Mouse (Mus musculus) CD4-positive, CD25-positive, alpha-beta regulatory T cell, adult 2 months (primary cell): Measurements from ENCODE around the gene Mrps6.
A peak's percentile ranks its signal among the peaks of the same experiment; 100 is the strongest.

Source experiments
- DNase-seq: peaks from one replicate; pipeline ENCODE4 v3.0.0-alpha.2; 2012; ENCODE audit warnings: low read depth, low spot score

The Mrps6 gene

DNA sequence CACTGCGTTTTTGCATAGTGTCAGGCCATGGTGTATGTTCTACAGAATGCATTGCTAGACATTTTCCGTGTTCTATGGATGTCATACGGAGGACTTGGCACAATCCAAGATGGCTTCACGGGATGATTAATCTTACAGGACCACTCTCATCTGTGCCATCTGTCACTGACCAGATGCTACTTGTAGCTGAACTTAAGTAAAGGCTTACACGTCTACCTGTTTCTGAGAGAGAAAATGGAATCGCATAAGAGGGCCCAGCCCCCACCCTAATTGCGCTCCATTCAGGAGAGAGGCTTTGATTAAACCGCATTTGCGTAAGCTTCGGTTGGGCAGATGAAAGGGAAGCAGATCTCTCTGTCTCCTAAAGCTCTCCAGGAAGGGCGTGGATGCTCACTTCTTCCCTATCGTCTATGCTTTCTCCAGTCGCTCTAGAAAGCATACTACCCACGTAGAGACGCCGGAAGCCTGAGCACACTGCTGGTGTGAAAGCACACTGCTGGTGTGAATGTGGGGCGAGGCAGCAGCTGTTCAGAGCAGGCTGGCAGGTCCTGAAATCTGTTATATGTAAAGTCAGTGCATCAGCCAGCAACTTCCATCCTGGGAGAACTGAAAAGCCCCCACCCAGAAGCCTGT is 62.9 kb downstream of the Mrps6 start:
- DNase-seq: no peak

DNA sequence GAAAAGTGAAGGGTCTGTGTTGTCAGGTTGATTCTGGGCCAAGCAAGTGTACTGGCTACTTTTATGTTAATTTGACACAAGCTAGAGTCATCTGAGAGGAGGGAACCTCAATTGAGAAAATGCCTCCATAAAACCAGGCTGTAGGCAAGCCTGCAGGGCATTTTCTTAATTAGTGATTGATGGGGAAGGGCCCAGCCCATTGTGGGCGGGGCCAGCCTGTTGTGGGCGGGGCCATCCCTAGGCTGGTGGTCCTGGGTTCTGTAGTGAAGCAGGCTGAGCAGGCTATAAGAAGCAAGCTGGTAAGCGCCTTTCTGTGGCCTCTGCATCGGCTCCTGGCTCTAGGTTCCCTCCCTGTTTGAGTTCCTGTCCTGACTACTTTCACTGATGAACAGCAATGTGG is 69.2 kb downstream of the Mrps6 start:
- DNase-seq: no peak

DNA sequence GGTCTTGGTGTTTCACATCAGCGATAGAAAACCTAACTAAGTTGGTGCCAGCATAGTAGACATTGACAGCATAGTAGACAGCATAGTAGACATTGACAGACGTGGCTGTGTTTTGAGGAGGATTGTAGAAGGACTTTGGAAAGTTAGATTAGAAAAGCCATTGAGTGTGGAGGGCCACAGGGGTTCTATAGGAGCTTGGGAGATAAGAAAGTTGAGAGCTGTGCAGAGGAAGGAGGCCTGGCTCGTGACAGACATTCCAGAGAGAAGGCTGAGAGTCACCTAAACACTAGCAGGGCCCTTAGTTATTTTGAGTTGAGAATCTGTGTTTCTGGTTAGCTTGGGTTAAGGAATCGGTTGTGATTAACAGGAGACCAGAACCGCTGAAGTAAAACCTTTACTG is 69.6 kb downstream of the Mrps6 start:
- no peak for DNase-seq

DNA sequence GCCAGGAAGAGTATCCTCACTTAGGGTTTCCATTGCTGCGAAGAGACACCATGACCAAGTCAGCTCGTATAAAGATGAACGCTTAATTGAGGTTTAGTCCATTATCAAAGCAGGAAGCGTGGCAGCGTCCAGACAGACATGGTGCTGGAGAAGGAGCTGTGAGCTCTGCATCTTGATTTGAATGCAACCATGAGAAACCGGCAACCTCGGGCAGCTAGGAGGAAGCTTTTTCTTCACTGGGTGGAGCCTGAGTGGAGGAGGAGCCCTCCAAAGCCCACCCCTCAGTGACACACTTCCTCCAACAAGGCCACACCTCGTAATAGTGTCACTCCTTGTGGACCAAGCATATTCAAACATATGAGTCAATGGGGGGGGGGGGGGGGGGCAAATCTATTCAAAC is 71.8 kb downstream of the Mrps6 start:
- DNase-seq: no peak

DNA sequence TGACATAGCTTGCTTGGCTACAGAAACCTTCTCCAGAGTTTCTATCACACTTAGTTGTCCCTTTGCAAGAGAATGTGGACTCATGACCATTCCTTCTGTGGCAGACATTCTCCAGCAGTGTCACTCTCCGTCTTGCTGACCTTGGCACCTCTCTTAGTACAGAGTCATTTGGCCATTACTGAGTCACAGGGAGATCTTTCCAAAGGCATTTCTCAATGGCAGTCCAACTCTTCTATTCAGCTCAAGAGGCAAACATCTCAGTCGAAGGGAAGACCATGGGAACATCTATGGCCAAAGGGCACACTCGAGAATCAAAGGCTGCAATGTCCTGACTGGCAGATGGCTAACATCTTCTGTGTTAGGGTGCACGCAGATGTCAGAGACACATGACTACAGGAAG is 74.4 kb downstream of the Mrps6 start:
- DNase-seq: no peak

DNA sequence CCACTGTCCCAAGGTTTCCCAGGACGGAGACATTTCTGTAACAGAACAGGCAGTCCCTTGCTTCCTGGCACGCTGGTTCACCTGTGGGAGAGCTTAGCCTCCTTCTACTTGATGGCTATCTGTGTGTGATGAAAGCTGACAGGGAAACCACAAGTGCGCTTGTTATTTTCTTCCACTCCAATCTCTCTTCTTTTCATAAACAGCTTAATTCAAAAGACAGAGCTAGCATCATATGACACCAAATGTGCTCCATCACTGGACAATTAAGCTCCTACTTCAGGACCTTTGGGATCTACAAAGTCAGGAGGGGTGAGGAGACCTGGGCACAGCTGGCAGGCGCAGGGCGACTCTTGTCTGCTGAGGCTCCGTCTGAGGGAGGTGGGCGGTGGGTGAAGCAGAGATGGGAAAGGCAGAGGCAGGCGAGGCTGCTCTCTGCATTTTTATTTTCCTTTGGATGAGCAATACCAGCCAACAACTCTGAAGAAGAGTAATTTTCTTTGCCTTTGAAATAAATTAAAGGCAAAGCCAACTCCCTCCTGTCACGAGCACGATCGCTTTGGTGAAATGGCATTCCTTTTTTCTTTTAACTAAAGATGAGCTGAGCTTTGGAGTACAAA is 76.2 kb downstream of the Mrps6 start:
- no peak for DNase-seq

DNA sequence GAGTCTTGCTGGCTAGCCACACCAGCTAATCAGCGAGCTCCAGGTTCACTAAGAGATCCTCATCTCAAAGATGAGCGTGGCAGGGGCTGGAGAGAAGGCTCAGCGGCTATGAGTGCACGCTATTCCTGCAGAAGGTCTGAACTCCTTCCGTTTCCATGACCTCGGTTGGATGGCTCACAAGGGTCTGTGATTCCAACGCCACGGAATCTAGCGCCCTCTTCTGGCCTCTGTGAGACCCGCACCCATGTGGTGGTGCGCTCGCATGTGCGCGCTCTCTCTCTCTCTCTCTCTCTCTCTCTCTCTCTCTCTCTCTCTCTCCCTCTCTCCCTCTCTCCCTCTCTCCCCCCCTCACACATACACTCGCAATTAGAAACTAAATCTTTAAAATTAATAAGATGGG is 78.2 kb downstream of the Mrps6 start:
- DNase-seq: no peak

DNA sequence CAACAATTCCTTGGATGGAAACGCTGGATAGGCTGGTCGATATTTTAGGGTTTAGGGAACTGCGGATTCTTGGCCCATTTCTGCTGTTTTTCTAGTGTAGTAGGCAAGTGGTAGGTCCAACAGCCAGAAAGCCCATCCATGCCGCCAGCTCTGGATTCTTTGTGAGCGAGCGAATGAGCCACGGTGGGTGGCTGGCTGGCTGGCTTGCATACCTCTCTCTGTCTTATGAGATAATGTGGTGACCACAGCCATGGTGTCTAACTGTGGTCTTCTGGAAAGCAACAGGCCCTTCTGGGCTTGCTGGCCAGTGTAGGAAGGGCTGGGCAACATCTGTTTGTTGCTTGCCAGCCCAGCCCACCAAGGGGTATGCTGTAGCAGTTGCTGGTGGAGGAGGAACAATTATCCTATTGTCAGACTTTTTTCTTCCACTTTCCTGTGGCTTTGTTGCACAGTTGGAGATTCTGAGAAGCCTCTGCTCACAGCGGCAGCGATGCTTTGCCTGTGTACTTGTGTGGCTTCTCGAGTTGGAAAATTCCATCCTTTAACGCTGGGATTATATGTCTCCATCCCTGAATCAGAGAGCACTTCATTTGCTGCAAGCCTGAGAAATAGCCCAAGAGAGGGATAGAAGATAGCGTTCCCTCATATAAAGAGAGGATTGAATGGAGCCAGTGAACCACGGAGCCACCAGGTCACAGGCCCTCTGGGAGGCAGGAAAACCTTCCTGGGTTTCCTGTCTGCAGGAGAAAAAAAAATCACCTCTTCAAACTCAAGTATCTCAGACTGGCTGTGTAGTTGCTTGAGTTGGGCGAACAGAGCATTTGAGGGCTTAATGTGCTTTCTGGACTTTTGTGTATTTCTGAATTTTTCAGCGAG is 81.6 kb downstream of the Mrps6 start:
- no peak for DNase-seq

DNA sequence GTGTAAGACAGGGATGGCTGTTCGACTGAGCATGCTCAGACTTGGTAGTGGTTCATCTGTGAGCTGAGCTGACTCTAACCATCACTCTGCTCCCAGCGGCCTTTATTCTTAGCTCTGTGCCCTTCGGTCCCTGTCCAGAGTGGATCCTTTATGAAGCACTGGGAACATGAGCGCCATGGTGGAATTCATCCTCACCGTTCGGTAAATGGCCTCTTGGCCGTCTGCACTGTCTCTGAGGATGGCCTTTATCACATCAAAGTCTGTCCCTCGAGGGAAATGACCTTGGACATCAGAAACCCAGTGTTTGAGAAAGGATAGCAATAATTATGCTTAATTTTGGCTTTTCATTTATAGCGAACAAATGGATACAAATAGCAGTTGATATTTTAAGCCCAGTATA is 82.3 kb downstream of the Mrps6 start:
- no peak for DNase-seq

DNA sequence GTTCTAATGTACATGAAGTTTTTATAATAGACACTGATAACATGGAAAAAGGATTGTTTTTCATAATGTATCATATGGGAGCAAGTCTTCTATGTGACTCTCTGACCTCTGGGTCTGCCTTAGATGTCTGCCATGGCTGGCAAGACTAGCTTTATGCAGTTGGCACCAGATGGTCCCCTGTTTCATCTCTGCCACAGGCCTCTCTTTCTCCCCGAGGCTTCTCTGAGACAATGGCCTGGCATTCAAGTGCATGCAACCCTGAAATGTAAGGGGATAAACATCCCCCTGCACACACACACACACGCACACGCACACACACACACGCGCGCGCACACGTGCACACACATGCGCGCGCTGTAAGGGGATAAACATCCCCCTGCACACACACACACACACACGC is 83.0 kb downstream of the Mrps6 start:
- DNase-seq: no peak

DNA sequence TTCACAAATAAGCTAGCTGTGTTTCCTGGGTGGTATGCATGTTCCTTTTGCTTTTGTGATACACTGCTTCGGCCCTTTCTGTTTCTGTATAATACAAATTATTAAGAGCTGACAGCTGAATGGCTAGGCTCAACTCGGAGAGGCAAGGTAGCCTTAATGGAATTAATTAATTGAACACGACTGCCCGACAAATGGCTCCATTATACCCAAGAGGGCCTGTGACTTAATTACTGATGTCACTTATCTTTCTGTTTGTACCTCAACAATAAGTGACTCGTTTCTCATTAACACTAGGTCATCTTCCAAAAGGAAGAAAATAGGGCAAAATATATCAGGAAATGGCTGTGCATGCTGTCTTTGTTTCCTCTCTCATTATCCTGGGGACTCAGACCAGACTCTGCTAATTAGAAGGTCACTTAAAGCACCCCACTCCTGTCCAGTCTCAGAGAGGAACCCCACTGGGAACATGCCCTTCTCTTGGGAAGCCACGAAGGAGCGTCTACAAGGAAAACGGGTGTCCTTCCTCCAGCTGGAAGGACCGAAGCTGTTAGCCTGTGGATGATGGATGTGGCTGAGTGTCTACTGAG is 84.4 kb downstream of the Mrps6 start:
- DNase-seq: no peak

DNA sequence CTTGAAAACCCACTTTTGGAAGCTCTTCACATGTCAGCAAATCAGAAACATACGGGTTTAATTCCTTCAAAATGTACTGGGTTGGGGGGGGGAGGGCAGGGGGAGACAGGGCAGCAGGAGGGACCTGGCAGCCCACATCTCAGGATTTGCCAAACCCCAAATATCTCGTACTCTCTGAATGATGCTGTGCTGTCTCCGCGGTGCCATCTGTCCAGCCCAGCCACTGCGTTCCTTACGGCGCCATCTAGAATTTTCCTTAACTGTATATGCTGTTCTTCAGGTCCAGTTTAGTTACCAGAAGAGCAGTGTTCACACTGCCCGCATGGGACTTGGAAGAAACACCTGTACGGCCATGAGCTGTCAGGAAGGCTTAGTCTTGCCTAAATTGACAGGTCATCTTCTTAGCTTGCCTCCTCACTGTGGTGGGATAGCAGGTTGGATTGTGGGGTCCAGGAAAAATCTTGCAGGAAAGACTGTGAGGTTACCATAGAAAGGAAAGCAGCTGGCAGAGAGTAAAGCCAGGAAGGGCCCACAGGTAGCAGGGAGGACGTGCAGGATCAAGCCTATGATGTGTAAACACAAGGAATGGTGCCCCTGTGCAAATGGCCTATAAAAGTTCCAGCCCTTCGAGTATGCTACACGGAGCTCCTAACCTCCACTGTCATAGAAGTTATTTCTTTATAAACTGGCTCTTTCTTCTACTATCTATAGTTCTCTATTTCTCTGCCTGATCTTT is 89.7 kb downstream of the Mrps6 start:
- no peak for DNase-seq

DNA sequence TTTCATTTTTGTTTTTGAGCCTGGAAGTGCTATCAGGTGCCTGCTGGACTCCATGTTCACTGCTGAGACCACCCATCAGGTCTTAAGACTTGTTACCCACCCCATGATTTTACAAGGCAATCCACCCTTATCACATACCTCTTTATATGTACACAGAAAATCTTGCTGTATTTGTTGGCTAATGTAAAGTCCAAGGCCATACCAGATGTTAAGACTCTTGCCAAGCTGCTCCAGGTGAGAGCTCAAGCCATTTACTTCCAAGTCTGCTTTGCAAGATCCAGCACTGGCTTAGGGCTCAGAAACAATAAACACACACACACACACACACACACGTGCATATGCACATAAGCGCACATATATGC is 90.3 kb downstream of the Mrps6 start:
- no peak for DNase-seq

DNA sequence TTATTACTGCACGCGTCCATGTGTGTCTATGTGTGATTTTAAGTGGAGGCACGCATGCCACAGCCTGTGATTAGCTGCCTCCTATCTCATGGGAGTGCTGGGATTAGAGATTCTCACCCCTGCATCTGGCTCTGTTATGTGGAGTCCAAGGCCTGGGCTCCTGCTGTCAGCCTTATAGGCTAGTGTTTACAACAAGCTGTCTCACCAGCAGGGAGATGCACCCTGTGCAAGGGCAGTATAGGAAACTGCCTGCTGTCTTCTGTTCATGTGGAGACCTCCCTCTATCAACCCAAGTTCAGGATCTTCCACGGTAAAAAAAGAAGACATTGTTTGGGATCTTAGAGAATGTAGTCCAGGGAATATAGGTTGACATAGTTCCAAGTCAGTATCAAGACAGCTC is 92.9 kb downstream of the Mrps6 start:
- no peak for DNase-seq

DNA sequence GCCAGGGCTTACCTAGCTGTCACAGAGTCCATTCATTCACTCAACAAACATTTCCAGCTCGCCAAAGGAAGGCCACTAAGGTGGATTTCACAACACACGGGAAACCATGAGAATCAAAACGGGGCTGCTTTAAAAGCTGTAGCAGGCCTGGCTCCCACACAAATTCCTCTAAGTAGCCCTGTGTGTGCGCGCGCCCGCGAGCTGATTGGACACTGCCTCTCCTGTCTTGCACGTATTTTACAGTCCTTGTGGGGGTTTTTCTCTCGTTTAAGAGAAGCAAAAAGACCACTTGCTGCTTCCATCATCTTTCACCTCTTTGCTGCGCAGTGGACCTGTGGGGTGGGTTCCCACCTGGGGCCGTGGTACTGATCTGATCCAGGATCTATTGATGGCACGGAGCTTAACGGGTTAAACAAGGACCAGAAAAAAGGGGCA is 100.0 kb downstream of the Mrps6 start:
- DNase-seq: no peak

DNA sequence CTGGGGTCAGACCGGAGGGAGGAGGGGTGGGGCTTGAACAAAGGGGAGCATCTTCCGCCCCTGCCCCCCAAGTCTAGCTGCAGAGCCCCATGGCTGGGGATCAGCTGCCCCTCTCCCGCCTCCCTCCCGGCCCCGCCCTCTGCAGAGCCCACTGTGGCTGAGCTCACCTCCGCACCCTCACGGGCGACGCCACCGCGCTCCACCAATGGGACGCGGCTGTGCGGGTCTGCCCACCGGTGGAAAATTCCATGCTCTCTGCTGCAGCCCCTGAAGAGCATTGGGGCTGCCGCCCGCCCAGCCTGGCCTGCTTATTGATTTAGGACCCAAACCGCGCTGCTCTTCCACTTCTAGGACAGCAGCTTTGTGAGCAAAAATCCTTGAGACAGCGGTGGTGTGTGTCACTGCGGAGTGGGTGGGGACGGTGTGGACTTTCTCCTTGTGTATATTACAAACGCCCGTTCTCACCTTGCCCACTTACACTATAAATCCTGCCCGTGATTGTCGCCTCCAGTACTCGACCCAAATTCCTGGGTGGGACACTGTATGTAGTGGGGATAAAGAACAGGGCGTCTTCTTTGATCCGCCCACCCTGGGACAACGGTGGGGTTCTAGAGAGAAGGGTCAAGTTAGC is 100.5 kb downstream of the Mrps6 start:
- peak; percentile 7 for DNase-seq

DNA sequence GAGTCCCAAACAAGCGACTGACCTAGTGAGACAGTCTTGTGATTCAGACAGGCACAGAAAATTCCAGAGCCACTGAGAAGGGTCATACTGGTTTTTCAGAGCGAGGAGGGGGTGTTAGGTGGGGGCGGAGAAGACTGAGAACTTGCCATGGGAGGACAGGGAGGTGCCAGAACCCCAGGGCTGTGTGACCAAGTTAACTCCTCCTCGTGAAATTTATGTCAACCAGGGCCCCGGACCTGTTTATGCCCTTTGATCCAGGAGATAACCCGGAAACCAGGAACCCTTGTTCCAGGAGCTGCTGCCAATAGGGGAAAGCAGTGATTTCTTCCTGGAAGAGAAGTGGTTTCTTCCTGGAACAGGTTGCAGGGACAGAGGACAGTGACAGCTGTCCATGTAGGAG is 101.0 kb downstream of the Mrps6 start:
- DNase-seq: no peak
